In genomic region chr6:6220574-6220973, GRCm38 (mm10) we compare ENCODE assay signal across 29 mouse cellular contexts. TPM values are rescaled to one million over a fixed set of nuclear protein-coding genes. Genes with fewer than 3 reads are reported as not detected.
DNase-seq lines count a peak whose midpoint lies in the region; ATAC-seq and TF ChIP-seq lines count a peak whose summit lies in the region.
"Had no signal": no experiment of that assay in that cellular context is flagged by ENCODE, and none has a peak within 500 bp of the region (broad histone marks: within the 10 kb centered on the region; RNA-seq: fewer than 3 reads in every experiment).

No protein-coding gene starts in this region.

- H3K4me1 ChIP-seq in limb, embryonic 14.5 days (ENCODE audit: control insufficient read depth, insufficient read depth, low read length): peaks cover 9% of the 10 kb centered on the region; the same call in 1 of the 2 replicates
- peaks cover 16% of the 10 kb centered on the region for H3K4me1 ChIP-seq in limb, embryonic 10.5 days
- H3K4me1 ChIP-seq in CH12.LX (ENCODE audit: control insufficient read depth in 1 of 2, insufficient read depth in 2 of 2): peaks cover 9 to 21% of the 10 kb centered on the region in 2 experiments; a peak in 3 of 4 replicates
- peaks cover 17% of the 10 kb centered on the region for H3K4me1 ChIP-seq in forebrain, embryonic 13.5 days

- TF ChIP-seq CTCF in CH12.LX (conservative IDR thresholded peaks at IDR 0.05 in 1 of 2, IDR thresholded peaks at IDR 0.05 in 1 of 2; ENCODE audit: low read depth in 2 of 2, low read length in 2 of 2): no peak

- TF ChIP-seq EP300 in CH12.LX (IDR thresholded peaks at IDR 0.05; ENCODE audit: low read length): peak; percentile 63; the same call in 1 of the 2 replicates

- dilution Hi-C loops in CH12.LX (cut with MboI; ENCODE audit: extremely low pct_ligation_motif_present, extremely low pct_unique_long_range_greater_than_20kb, low sequenced_read_pairs): no loop called here

- WGBS in limb, embryonic 14.5 days: 80% methylated on average over 3 of the region's 3 CpGs
- 92% methylated on average over 3 of the region's 3 CpGs for WGBS in limb, embryonic 10.5 days
- WGBS in macrophage (ENCODE audit: missing documents): 51% methylated on average over 3 of the region's 3 CpGs
- 94% methylated on average over 3 of the region's 3 CpGs for WGBS in forebrain, embryonic 13.5 days

- H3K9ac ChIP-seq in limb, embryonic 14.5 days (ENCODE audit: low read depth, low read length, severe bottlenecking): no peak overlapping the region
- no peak overlapping the region for H3K9ac ChIP-seq in CH12.LX (ENCODE audit: insufficient read depth, low read depth)
- H3K9ac ChIP-seq in forebrain, embryonic 13.5 days: no peak overlapping the region
- H3K9ac ChIP-seq: embryonic facial prominence, embryonic 13.5 days; forebrain, embryonic 12.5 days; heart, embryonic 15.5 days; hindbrain, embryonic 13.5 days had no signal

- H3K27ac ChIP-seq in limb, embryonic 14.5 days (replicated peaks; ENCODE audit: low read depth, low read length): no peak overlapping the region
- no peak overlapping the region for H3K27ac ChIP-seq in limb, embryonic 10.5 days
- peak overlapping the region; percentile 51; the same call in 1 of the 2 replicates for H3K27ac ChIP-seq in CH12.LX (ENCODE audit: insufficient read depth, low read depth)
- H3K27ac ChIP-seq in macrophage: peak overlapping the region; percentile 24
- no peak overlapping the region for H3K27ac ChIP-seq in forebrain, embryonic 13.5 days
- H3K27ac ChIP-seq: embryonic facial prominence, embryonic 10.5 days; embryonic facial prominence, embryonic 13.5 days; forebrain, embryonic 12.5 days; heart, embryonic 15.5 days; hindbrain, embryonic 10.5 days; hindbrain, embryonic 13.5 days had no signal

- no peaks in the 10 kb centered on the region for H3K36me3 ChIP-seq in limb, embryonic 14.5 days (ENCODE audit: control insufficient read depth, insufficient read depth, low read length)
- H3K36me3 ChIP-seq in limb, embryonic 10.5 days: no peaks in the 10 kb centered on the region
- H3K36me3 ChIP-seq in CH12.LX (replicated peaks in 1 of 2; ENCODE audit: control insufficient read depth in 1 of 2, insufficient read depth in 1 of 2, low read length in 1 of 2): no peaks in the 10 kb centered on the region
- H3K36me3 ChIP-seq in macrophage (ENCODE audit: inconsistent target): no peaks in the 10 kb centered on the region
- H3K36me3 ChIP-seq in forebrain, embryonic 13.5 days (ENCODE audit: poor library complexity, severe bottlenecking): no peaks in the 10 kb centered on the region
- H3K36me3 ChIP-seq: embryonic facial prominence, embryonic 10.5 days; embryonic facial prominence, embryonic 13.5 days; forebrain, embryonic 12.5 days; G1E; heart, embryonic 15.5 days; hindbrain, embryonic 10.5 days; hindbrain, embryonic 13.5 days had no signal

- H3K4me3 ChIP-seq in limb, embryonic 14.5 days (replicated peaks; ENCODE audit: low read length): no peak overlapping the region
- no peak overlapping the region for H3K4me3 ChIP-seq in limb, embryonic 10.5 days
- no peak overlapping the region for H3K4me3 ChIP-seq in CH12.LX (replicated peaks in 1 of 3; ENCODE audit: low read depth in 2 of 3, low read length in 2 of 3, poor library complexity in 1 of 3)
- H3K4me3 ChIP-seq in macrophage (ENCODE audit: inconsistent target): no peak overlapping the region
- H3K4me3 ChIP-seq in forebrain, embryonic 13.5 days: no peak overlapping the region
- H3K4me3 ChIP-seq: embryonic facial prominence, embryonic 10.5 days; embryonic facial prominence, embryonic 13.5 days; erythroblast, embryonic 14.5 days; forebrain, embryonic 12.5 days; heart, embryonic 15.5 days; hindbrain, embryonic 10.5 days; hindbrain, embryonic 13.5 days had no signal

- H3K4me2 ChIP-seq in limb, embryonic 14.5 days (replicated peaks; ENCODE audit: low read depth, low read length, severe bottlenecking): no peak overlapping the region
- no peak overlapping the region for H3K4me2 ChIP-seq in CH12.LX (ENCODE audit: insufficient read depth, low read depth, poor library complexity, severe bottlenecking)
- no peak overlapping the region for H3K4me2 ChIP-seq in forebrain, embryonic 13.5 days
- H3K4me2 ChIP-seq: embryonic facial prominence, embryonic 13.5 days; forebrain, embryonic 12.5 days; heart, embryonic 11.5 days; heart, embryonic 15.5 days; hindbrain, embryonic 13.5 days had no signal

- TF ChIP-seq RAD21 in CH12.LX (IDR thresholded peaks at IDR 0.05; ENCODE audit: low read depth, low read length): no peak

- no peak for TF ChIP-seq POLR2A in limb, embryonic 14.5 days (IDR thresholded peaks at IDR 0.05; ENCODE audit: borderline replicate concordance, extremely low read depth, insufficient read depth, insufficient read length)
- no peak for TF ChIP-seq POLR2A in CH12.LX (IDR thresholded peaks at IDR 0.05; ENCODE audit: low read depth, low read length)

- H3K27me3 ChIP-seq in limb, embryonic 14.5 days (ENCODE audit: control insufficient read depth, insufficient read depth, low read length): no peaks in the 10 kb centered on the region
- no peaks in the 10 kb centered on the region for H3K27me3 ChIP-seq in limb, embryonic 10.5 days (ENCODE audit: low read depth, poor library complexity, severe bottlenecking)
- H3K27me3 ChIP-seq in CH12.LX (replicated peaks): no peaks in the 10 kb centered on the region
- no peaks in the 10 kb centered on the region for H3K27me3 ChIP-seq in forebrain, embryonic 13.5 days
- H3K27me3 ChIP-seq: heart, embryonic 15.5 days; hindbrain, embryonic 13.5 days had no signal

- H3K79me2 ChIP-seq in CH12.LX (replicated peaks; ENCODE audit: control insufficient read depth, extremely low read depth, insufficient read depth, poor library complexity, severe bottlenecking) (no peaks in the 10 kb centered on the region), macrophage (ENCODE audit: inconsistent target) (peaks cover 9% of the 10 kb centered on the region; the same call in 1 of the 2 replicates)

- no peak for ATAC-seq in limb, embryonic 14.5 days (ENCODE audit: low FRiP score, low read depth)
- no peak for ATAC-seq in forebrain, embryonic 13.5 days
- ATAC-seq: forebrain, embryonic 16.5 days; hindbrain, embryonic 16.5 days; inflammation-experienced regulatory T-cells, adult 6 months had no signal

- H3K9me3 ChIP-seq in limb, embryonic 14.5 days (ENCODE audit: control insufficient read depth, low read length): no peaks in the 10 kb centered on the region
- no peaks in the 10 kb centered on the region for H3K9me3 ChIP-seq in limb, embryonic 10.5 days (replicated peaks)
- no peaks in the 10 kb centered on the region for H3K9me3 ChIP-seq in CH12.LX (replicated peaks; ENCODE audit: low read length)
- H3K9me3 ChIP-seq in forebrain, embryonic 13.5 days (replicated peaks): no peaks in the 10 kb centered on the region
- H3K9me3 ChIP-seq: embryonic facial prominence, embryonic 10.5 days; embryonic facial prominence, embryonic 13.5 days; forebrain, embryonic 12.5 days; G1E; heart, embryonic 15.5 days; hindbrain, embryonic 10.5 days; hindbrain, embryonic 13.5 days had no signal

- in situ Hi-C loops in CH12.LX (cut with MboI; ENCODE audit: low pct_ligation_motif_present, low pct_unique_long_range_greater_than_20kb, low sequenced_read_pairs): no loop called here

- DNase-seq in limb, embryonic 14.5 days (ENCODE audit: low spot score): peak; percentile 15
- no peak for DNase-seq in limb, embryonic 10.5 days (ENCODE audit: low spot score)
- peak; percentile 36 for DNase-seq in 3T3-L1 (ENCODE audit: low read depth, low spot score)
- DNase-seq in CH12.LX (ENCODE audit: extremely low read depth): peak; percentile 60
- DNase-seq: adrenal gland, adult 2 months; adrenal gland, postnatal 14 days; cerebellum, adult 11-12 months; cerebellum, adult 8-10 months; cerebellum, postnatal 10 days; cerebellum, postnatal 36 days; embryo, embryonic 11 days; gastrocnemius, postnatal 10 days; gastrocnemius, postnatal 36 days; heart, postnatal 10 days; heart, postnatal 36 days had no signal

TF ChIP-seq in CH12.LX, 34 proteins besides CTCF, POLR2A, EP300 and RAD21:
- TF ChIP-seq ETS1 (conservative IDR thresholded peaks at IDR 0.05; ENCODE audit: low read depth, low read length): peak; percentile 57
- TF ChIP-seq IRF4 (IDR thresholded peaks at IDR 0.05; ENCODE audit: low read depth, low read length): peak; percentile 67
- peak; percentile 86 for TF ChIP-seq MEF2A (IDR thresholded peaks at IDR 0.05; ENCODE audit: borderline replicate concordance, low read depth, low read length)
- no peak for TF ChIP-seq KAT2A (IDR thresholded peaks at IDR 0.05; ENCODE audit: insufficient replicate concordance, low read length)
- TF ChIP-seq MAX (IDR thresholded peaks at IDR 0.05; ENCODE audit: low read length): no peak

RNA-seq across cellular contexts. Expression of gene Slc25a13, which starts 3.6 kb away (rescaled TPM):
- polyA plus RNA-seq in limb, embryonic 14.5 days (2012; rRNA removed): 8.2 and 8.4 TPM in 2 replicates
- polyA plus RNA-seq in limb, embryonic 14.5 days (2014; fragmentation: Nextera tagmentation; extraction: Ambion mirVana): 19.1 and 21.4 TPM in 2 replicates
- 52.8 and 60.2 TPM in 2 replicates for polyA plus RNA-seq in limb, embryonic 10.5 days (2016; fragmentation: Nextera tagmentation; extraction: Ambion mirVana)
- total RNA-seq in CH12.LX (2012; rRNA removed) (not detected in 2 replicates), CH12.LX (2014; rRNA removed) (not detected in 2 replicates)
- polyA plus RNA-seq in CH12.LX (2012; ENCODE audit: insufficient read length, low read depth) (not detected in 2 replicates), macrophage (2018) (10.8 to 29.1 TPM (median 16.8 TPM) in 3 replicates)
- total RNA-seq in macrophage (2018; cell fraction: chromatin; rRNA removed): 10 to 100 TPM in 23 of 26 experiments, 1 to 10 TPM in 3; 8.5 to 69.6 (median 23.8) TPM
- total RNA-seq in macrophage (2018; cell fraction: cytosol; rRNA removed): 10 to 100 TPM in 21 of 26 experiments, 1 to 10 TPM in 5; 8.1 to 23.8 (median 13.5) TPM
- total RNA-seq in macrophage (2018; cell fraction: nucleus; rRNA removed): 10 to 100 TPM in 21 of 26 experiments, 1 to 10 TPM in 5; 5.2 to 51.3 (median 12.8) TPM
- 15.1 and 15.3 TPM in 2 replicates for polyA plus RNA-seq in forebrain, embryonic 13.5 days (2015; fragmentation: Nextera tagmentation; extraction: Ambion mirVana)

Comparison
In these comparisons a context has a peak if more than half of its experiments do, and no peak if none do; other contexts are left out.
1. H3K27ac ChIP-seq: peak in CH12.LX (single experiment) and macrophage (single experiment); none in limb, embryonic 14.5 days (single experiment), limb, embryonic 10.5 days (single experiment) and forebrain, embryonic 13.5 days (single experiment).